Mouse (Mus musculus) naive thymus-derived CD4-positive, alpha-beta T cell, adult 2 months (primary cell): ENCODE data around the gene Rnft2.

Experiments
- DNase-seq: peaks from one replicate; pipeline ENCODE4 v3.0.0-alpha.2; 2011; ENCODE audit warnings: low read depth

Rnft2 gene

DNA sequence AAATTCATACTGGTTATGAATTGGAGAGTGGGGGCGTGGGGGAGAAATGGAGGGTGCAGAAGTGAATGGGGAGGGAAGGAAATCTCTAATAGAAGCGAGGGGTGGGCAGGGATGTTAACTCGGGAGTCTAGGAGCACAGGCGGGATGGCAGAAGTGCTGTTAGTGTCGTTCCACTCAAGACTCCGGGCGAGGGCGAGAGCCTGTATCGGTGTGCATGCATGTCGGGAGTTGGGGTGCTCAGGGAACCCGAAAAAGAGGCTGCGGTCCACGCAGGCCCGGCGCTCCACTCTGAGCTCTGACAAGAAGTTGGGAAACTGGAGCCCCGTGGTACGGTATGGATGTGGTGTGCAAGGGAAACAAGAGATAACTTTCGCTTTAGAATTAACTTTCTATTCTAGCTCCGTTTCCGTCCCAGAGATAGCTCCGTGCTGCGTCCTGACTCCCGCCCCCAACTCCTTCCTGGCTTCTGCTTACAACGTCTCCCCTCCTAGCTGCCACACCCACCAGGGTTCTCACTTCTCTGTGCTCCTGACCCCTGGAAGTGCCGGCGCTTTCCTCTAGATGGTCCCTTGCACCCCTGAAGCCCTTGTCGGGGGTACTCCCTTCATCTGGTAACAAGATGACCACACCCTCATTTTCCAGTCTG is 72.7 kb downstream of the Rnft2 start:
- peak; percentile 38 for DNase-seq

GRCm38 (mm10) chr5:118171665-118172064 is 73.3 kb downstream of the Rnft2 start:
- peak; percentile 13 for DNase-seq

DNA sequence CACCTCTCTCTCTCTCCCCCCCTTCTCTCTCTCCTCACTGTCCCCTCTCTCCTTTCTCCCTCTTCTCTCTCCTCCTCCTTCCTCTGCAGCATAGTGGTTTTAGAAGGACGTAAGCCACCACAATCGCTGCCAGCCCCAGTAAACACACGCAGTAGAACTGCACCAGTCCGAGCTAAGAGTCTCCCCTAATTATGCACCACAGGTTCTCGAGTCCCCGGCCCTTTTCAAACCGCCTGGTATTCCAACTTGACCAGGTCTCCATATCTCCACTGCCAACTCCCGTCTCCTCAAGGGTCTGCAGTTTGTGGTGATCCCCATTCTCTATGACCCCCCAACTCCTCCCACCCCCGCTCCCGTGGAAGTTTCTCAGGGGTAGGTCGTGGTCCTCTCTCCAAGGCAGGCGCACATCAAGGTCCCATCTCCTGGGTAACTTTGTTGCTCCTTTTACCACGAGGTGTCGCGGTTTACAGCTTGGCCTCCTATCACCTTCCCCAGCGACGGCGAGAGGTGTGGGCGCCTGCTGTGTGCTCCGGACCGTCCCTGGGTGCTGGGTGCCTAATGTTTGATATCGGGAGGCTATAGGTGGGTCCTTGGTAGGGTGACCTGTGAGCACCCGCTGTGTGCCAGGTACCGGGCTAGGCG is 73.9 kb downstream of the Rnft2 start:
- DNase-seq = peak; percentile 45

DNA sequence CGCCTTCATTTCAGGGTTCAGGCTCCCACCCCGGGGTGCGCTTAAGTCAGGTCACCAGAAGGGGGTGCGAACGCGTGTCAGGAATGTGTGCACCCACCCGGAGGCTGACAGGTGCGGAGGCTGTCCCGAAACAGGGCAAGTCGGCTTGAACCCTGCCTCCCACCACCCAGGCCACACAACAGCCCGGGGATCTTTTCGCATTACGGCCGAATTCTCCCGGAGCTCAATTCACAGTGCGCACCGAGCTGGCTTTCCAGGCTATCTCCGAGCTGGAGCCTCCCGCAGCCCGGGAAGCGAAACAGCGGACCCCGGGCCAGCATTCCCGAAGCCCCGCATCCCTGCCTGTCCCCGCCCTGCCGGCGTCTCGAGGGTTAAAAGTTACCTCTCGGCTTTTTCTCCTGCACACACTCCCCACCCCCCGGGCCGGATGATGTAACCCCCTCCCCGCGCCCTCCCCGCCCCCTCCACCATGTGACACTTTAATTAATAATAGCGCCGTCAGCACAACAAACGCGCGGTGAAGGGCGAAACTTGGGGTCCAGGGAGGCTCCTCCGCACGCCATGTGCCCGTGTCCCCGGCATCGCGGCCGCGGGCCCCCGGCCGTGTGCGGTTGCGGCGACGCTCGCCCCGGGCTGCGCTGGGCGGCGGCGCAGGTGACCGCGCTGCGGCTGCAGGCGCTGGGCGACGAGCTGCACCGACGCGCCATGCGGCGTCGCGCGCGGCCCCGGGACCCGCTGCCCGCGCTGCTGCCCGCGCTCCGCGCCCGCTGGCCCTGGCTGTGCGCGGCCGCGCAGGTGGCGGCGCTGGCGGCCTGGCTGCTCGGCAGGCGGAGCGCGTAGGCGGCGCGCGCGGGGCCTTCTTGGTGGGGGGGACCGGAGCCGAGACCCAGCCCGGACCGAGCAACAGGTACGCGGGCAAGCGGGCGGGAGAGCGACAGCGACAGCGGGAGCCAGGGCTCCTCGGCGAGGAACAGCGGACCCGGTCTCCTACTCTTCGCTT is 75.4 kb downstream of the Rnft2 start:
- peak; percentile 18 for DNase-seq

GRCm38 (mm10) chr5:118167561-118167995 is 77.3 kb downstream of the Rnft2 start:
- DNase-seq = no peak

DNA sequence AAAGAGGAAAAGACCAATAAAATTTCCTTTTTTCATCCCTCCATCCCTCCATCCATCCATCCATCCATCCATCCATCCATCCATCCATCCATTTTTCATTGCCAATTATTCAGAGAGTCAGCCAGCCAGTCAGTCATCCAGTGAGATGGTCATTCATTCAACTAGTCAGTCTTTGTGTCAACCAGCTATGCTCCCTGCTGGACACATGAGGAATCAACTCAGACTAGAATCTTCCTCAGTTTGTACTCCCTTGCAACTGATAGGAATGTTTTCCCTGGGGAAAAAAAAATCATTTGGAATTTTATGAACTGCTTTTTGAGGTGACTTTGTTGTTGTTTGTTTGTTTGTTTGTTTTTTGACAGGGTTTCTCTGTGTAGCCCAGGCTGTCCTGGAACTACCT is 79.5 kb downstream of the Rnft2 start:
- no peak for DNase-seq

DNA sequence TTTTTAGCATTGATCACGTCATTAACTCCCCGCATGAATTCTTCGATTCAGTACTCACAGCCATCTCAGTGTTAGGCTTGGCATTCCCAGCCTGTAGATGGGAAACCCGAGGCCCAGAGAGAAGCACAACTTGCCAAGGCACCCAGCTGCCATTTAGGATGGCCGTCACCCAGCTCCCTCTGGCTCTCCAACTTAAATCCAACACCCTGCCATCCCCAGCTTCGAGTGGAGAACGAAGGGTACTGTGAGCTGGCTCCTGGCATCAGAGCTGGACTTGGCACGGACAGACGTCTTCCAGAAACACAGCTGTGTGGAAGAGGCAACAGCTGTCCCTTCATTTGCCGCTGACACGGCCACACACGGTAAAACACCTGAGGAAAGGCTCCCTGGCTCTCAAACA is 80.3 kb downstream of the Rnft2 start, which contains the start of gene Hrk:
Gene Hrk (plus strand): TSS at position 68 of the 400 bp plus-strand sequence.
- no peak for DNase-seq

DNA sequence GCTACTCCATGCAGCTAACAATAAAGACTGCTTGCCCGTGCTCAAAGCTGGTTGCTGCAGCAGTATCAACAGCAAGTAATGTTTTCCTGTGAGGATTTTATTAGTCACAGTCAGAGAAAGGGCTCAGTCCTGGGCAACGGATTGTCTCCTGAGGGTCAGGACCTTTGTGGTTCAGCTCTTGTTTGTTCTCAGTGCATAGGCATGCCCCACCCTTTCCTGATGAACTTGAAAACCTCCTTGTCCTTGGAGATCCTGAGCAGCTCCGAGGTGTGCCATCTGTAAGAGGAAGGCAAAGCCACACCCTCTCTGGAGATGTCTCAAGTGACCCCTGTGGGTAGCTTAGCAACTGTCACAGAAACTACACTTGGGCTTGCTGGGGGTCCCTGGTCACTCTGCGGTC is 84.2 kb downstream of the Rnft2 start:
- no peak for DNase-seq

DNA sequence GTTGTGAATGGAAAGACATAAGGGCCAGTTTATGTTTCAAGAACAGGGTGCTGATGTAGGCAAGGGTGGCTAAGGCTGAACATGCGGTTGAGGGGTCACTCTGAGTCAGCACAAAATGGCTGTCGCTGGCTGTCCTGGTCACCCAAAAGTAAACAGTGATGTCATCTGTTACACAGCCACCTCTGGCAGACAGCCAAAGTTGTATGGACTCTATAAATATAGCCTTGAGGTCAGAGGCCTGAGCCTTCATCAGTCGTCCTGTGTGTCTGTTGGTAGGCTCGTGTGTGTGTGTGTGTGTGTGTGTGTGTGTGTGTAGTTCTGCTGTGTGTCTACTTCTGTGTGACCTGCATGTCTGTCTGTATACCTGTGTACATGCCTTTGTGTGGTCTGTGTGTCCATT is 87.9 kb downstream of the Rnft2 start:
- DNase-seq = no peak

DNA sequence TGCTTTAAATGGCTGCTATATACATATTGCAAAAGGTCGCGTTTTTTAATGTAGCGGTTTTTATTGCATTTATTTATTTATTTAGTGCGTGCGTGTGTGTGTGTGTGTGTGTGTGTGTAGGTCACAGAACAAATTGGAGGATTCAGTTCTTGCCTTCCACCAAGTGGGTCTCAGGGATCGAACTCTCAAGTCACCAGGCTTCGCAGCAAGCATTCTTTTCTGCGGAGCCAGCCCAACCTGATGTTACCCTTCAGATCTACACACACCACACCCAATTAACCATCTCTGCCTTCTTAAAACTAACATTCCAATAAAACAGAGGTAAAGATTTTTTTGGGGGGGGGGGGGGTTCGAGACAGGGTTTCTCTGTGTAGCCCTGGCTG is 89.4 kb downstream of the Rnft2 start:
- no peak for DNase-seq

DNA sequence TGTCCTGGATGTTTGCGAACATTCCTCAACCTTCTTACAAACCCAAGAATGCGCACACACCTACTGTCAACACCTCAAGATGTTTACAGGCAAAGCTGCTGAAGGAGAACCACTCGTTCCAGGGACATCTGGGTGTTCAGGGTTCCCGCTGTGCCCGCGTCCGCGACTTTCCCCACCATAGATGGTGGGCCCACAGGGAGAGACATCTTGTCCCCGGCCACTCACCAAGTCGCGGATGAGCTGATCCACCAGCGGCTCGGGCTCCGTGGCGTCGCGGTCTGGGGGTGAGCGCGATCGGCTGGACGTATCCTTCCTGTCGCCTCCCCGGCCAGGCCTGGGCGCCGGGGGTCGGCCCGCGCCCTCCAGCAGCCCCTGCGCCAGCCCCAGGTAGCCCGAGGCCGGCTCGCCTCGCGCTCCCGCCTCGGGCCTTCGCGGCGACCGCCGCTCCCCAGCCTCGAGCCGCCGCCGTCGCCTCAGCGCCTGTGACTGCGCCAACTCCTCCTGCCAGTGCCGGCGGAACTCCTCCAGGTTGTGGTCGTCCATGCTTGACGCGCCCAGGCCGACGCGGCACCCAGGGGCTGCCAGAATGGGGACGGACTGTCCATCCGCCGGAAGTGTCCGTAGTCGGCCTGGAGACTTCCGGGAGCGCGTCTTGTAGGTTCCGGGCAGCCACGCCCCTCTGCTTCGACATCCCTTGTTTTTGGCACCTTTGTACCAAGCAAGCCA is 89.9 kb downstream of the Rnft2 start, which contains the start of gene Fbxw8:
Gene Fbxw8 (minus strand): TSS at position 626 of the 726 bp plus-strand sequence.
- DNase-seq = peak; percentile 58

DNA sequence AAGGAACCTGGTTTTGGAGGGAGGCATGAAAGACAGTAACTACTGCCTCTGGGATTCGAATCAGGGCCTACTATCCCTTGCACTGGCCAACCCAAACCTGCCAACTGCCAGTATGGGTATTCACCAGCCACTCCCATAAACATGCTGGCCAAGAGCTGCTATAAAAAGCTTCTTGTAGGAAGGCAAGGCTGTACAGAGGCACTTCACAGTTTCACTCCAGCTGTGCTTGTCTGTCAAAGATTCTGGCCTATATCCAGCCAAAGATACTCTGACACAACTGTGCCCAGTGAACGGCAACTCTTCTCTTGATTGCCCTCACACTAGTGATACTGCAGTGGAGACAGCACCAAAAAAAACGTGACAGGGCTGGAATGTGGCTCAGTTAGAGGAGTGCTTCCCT is 95.2 kb downstream of the Rnft2 start:
- no peak for DNase-seq

GRCm38 (mm10) chr5:118147264-118147663 is 97.7 kb downstream of the Rnft2 start:
- DNase-seq = no peak

DNA sequence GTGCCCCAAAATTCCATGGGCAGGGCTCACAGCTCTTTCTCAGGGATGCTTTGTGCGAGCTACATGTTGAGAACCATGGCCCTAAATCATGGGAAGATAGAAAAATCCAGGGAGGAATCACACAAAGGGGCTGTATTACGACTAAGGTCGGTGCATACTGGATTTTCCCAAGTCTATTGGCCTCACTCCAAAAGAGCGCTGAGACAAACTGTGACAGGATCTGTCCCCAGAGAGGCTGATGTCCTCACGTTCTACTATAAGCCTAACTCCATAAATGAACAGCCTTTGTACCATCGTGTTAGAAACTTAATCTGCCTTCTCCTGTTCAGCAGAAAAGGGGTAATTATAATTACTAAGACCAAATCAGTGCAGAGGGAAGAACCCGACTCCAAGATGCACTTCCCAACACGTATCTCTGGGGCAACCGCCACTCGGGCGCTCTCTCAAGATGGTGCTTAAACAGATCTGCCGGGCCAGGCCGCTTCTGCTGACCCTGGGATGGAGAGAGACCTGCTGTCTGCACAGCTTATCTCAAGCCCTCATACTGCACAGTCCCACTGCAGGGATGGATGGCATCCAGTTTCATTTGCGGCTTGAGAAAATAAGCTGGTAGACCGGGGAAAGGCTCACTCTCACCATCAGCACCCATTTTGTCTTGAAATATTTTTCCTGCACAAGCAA is 98.8 kb downstream of the Rnft2 start:
- no peak for DNase-seq

- DNase-seq = no peak
These were observed 99.5 kb downstream of the Rnft2 start for GRCm38 (mm10) chr5:118145458-118145857.

DNA sequence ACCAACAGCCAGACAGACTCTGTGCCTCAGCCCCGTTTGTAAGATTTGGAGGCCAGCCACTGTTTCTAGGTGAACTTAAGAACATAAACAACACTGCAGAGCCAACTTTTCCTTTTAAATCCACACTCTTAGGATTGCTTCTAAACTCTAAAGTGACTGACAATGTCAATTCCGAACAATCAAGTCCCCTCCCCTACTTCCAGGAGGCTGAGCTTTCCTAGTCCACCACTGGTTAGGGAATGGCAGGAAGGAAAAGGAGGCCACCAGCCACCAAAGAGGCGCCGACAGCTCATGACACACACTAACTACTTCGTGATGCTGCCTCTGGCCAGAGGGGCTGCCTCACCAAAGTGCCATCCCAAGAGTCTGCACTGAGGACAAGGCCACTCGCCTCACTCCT is 100.1 kb downstream of the Rnft2 start:
- no peak for DNase-seq

GRCm38 (mm10) chr5:118144327-118144726 is 100.6 kb downstream of the Rnft2 start:
- no peak for DNase-seq

DNA sequence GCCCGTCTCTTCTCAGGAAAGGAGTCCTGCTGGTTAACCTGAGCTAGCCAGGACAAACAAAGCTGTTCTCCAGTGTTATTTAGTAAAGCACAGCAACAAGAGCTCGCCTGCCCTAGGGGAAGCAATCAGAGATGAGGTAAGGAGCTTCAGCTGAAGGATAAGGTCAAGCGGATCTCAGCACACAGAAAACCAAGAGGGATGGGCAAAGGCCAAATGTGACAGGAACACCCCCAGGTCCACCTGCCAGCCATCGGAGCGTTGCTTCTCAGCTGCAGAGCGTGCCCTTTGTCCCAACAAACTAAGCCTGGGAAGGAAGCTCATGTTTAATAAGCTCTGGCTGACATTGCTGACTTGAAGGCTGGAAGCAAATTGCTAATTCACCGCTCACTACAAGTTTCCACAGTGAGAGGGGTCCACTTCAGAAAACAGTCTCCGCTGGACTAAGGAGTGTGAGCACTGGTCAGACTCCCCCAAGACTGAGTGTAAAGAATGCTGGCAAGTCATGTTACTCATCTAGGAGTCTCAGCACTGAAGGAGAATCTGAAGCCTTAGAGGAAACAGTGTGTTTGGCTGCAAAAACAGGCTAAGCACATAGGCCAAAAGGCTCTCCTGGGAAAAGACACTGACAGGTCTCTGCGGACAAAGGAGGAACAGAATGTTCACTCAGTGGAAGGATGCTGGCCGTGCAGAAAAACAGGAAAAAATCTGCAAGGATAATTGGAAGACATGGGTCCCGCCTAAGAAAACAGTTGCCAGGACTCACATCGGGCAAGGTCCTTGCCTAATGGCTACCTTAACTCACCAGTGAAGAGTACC is 101.5 kb downstream of the Rnft2 start:
- DNase-seq = no peak

DNA sequence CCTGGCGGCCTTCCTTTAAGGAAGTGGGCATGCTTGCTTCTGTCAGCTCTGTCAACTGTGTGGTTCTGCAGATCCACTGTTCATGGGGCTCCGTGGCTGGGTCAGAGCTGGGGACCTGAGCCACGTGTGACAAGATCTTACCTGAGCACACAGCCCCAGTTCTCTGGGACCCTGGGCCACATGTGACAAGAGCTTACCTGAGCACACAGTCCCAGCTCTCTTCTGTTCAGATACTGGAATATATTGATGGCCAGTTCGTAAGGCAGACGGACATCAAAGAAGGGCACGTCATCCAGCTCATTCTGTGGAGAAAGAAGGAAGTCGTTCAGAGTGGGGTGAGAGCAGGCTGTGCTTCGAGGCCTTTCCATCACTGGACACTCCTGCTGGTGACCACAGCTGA is 102.4 kb downstream of the Rnft2 start:
- DNase-seq = no peak
